Mouse (Mus musculus): ENCODE measurements around the gene Ostm1. TPM values are rescaled to one million over a fixed set of nuclear protein-coding genes. Genes with fewer than 3 reads are reported as not detected.

Ostm1 gene
- polyA plus RNA-seq, 1 experiment from 2014 or later, result 13.5 TPM

DNA sequence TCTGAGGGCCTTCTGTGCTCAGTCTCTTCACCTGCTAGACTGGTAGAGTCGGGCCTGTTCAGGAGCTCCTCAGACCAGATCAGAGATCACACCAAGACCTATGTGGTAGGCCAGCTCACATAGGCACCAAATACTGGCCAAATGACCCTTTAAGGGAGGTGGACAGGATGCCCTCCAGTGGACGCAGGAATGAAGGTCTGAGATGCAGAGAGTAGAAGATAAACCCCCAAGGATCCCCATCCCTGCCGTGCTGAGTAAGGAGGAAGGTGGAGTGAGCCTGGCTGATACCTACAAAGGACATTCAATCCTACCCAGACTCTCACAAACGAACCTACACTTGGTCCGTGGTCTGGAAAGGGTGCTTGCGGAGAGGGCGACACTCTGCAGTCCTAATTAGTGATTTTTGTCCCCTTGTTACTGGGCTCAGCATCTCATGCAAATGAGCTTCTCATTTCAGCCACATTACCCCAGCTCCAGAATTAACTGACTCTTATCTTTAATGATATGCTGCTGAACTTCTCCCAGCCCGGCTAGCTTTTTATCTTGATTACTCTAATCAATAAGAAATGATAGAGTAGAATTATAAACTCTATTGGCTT, 50.6 kb downstream of the Ostm1 start:
- DNase-seq (ENCODE audit: low spot score) (no peak), ATAC-seq (ENCODE audit: low FRiP score, low TSS enrichment) (no peak)
- 6% methylated on average over 8 of the region's 8 CpGs for WGBS
- Histone ChIP-seq H3K9me3 (ENCODE audit: control insufficient read depth, low read length) (no peaks in the 10 kb centered on the region), H3K4me2 (replicated peaks; ENCODE audit: low read depth) (0 out of 2 replicates have a peak overlapping the region, but pooled peaks have one; percentile 66), H3K4me3 (ENCODE audit: low read depth, low read length) (peak overlapping the region; percentile 44; the same call in 1 of the 2 replicates), H3K27ac (replicated peaks) (no peak overlapping the region), H3K4me1 (replicated peaks; ENCODE audit: control insufficient read depth, insufficient read depth) (0 out of 2 replicates have a peak, but pooled peaks cover 5% of the 10 kb centered on the region), H3K9ac (ENCODE audit: low read length) (no peak overlapping the region), H3K36me3 (ENCODE audit: control insufficient read depth, insufficient read depth, low read length) (no peaks in the 10 kb centered on the region), H3K27me3 (ENCODE audit: control insufficient read depth, insufficient read depth, low read length) (peaks cover 15% of the 10 kb centered on the region; the same call in 1 of the 2 replicates)
- TF ChIP-seq EP300 (optimal IDR thresholded peaks at IDR 0.05), result no peak
- peak; percentile 30 for TF ChIP-seq CTCF (IDR thresholded peaks at IDR 0.05; ENCODE audit: low read depth)

GRCm38 (mm10) chr10:42635046-42635445, 51.4 kb downstream of the Ostm1 start:
- no peak for DNase-seq (ENCODE audit: low spot score)
- no peak overlapping the region for H3K27ac ChIP-seq (replicated peaks)
- H3K9ac ChIP-seq (ENCODE audit: low read length), result no peak overlapping the region
- H3K4me3 ChIP-seq (ENCODE audit: low read depth, low read length), result no peak overlapping the region
- H3K4me1 ChIP-seq (replicated peaks; ENCODE audit: control insufficient read depth, insufficient read depth), result 0 out of 2 replicates have a peak, but pooled peaks cover 5% of the 10 kb centered on the region
- TF ChIP-seq CTCF (IDR thresholded peaks at IDR 0.05; ENCODE audit: low read depth) (no peak), EP300 (optimal IDR thresholded peaks at IDR 0.05) (no peak)
- no peak for ATAC-seq (ENCODE audit: low FRiP score, low TSS enrichment)
- no peaks in the 10 kb centered on the region for H3K9me3 ChIP-seq (ENCODE audit: control insufficient read depth, low read length)
- WGBS, result 2% methylated on average over 11 of the region's 11 CpGs
- no peak overlapping the region for H3K4me2 ChIP-seq (replicated peaks; ENCODE audit: low read depth)
- H3K27me3 ChIP-seq (ENCODE audit: control insufficient read depth, insufficient read depth, low read length), result peaks cover 10% of the 10 kb centered on the region; the same call in 1 of the 2 replicates
- no peaks in the 10 kb centered on the region for H3K36me3 ChIP-seq (ENCODE audit: control insufficient read depth, insufficient read depth, low read length)

DNA sequence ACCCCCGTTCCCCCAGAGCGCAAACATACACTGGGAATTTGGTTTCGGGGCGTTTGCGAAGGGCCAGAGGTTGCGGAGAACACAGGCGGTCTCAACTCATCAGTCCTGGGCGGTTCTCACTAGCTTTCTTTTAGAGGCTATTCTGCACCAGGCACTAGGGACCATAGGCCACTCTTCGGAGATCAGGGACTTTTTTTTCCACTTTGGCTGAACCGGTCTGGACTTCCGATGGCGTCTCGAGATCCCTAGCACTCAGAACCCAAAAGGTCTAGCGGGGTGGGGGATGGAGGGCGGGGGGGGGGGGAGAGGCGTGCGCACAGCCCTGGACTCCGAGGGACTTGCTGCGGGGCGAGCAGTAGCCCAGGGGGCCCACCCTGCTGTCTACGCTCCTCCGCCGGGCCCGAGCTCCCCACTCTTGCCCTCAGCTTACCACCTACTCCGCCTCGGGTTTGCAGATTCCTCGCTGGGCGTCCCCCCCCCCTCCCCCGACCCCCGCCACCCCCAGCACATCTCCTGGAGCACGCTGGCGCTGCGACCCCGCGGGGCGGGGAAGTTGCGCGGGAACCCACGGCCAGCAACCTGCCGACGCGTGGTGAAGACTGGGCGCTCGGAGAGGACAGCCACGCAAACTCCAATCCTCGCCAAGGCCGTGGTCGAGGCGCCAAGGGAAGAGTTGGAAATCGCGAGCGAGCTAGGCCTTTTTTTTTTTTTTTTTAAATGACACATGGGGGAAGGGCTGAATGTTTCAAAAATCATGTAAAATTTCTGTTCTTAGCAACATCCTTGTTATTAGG, 52.1 kb downstream of the Ostm1 start:
- H3K9ac ChIP-seq (ENCODE audit: low read length), result no peak overlapping the region
- peaks cover 7% of the 10 kb centered on the region; the same call in 1 of the 2 replicates for H3K27me3 ChIP-seq (ENCODE audit: control insufficient read depth, insufficient read depth, low read length)
- TF ChIP-seq EP300 (optimal IDR thresholded peaks at IDR 0.05) (no peak), CTCF (IDR thresholded peaks at IDR 0.05; ENCODE audit: low read depth) (no peak)
- DNase-seq (ENCODE audit: low spot score) (no peak), ATAC-seq (ENCODE audit: low FRiP score, low TSS enrichment) (no peak)
- peak overlapping the region; percentile 29 for H3K4me2 ChIP-seq (replicated peaks; ENCODE audit: low read depth)
- 1% methylated on average over 45 of the region's 52 CpGs for WGBS
- no peaks in the 10 kb centered on the region for H3K36me3 ChIP-seq (ENCODE audit: control insufficient read depth, insufficient read depth, low read length)
- peak overlapping the region; percentile 20; the same call in 1 of the 2 replicates for H3K4me3 ChIP-seq (ENCODE audit: low read depth, low read length)
- 0 out of 2 replicates have a peak, but pooled peaks cover 5% of the 10 kb centered on the region for H3K4me1 ChIP-seq (replicated peaks; ENCODE audit: control insufficient read depth, insufficient read depth)
- no peak overlapping the region for H3K27ac ChIP-seq (replicated peaks)
- no peaks in the 10 kb centered on the region for H3K9me3 ChIP-seq (ENCODE audit: control insufficient read depth, low read length)

GRCm38 (mm10) chr10:42636360-42637182, 52.9 kb downstream of the Ostm1 start:
- H3K4me3 ChIP-seq (ENCODE audit: low read depth, low read length), result 0 out of 2 replicates have a peak overlapping the region, but pooled peaks have one; percentile 14
- H3K9ac ChIP-seq (ENCODE audit: low read length), result no peak overlapping the region
- WGBS, result 7% methylated on average over 27 of the region's 27 CpGs
- DNase-seq (ENCODE audit: low spot score) (no peak), ATAC-seq (ENCODE audit: low FRiP score, low TSS enrichment) (no peak)
- H3K36me3 ChIP-seq (ENCODE audit: control insufficient read depth, insufficient read depth, low read length), result no peaks in the 10 kb centered on the region
- H3K27ac ChIP-seq (replicated peaks), result no peak overlapping the region
- peak overlapping the region; percentile 26; the same call in 1 of the 2 replicates for H3K4me2 ChIP-seq (replicated peaks; ENCODE audit: low read depth)
- no peak for TF ChIP-seq CTCF (IDR thresholded peaks at IDR 0.05; ENCODE audit: low read depth)
- no peak for TF ChIP-seq EP300 (optimal IDR thresholded peaks at IDR 0.05)
- H3K27me3 ChIP-seq (ENCODE audit: control insufficient read depth, insufficient read depth, low read length), result peaks cover 2% of the 10 kb centered on the region; the same call in 1 of the 2 replicates
- H3K4me1 ChIP-seq (replicated peaks; ENCODE audit: control insufficient read depth, insufficient read depth), result 0 out of 2 replicates have a peak, but pooled peaks cover 5% of the 10 kb centered on the region
- H3K9me3 ChIP-seq (ENCODE audit: control insufficient read depth, low read length), result no peaks in the 10 kb centered on the region

DNA sequence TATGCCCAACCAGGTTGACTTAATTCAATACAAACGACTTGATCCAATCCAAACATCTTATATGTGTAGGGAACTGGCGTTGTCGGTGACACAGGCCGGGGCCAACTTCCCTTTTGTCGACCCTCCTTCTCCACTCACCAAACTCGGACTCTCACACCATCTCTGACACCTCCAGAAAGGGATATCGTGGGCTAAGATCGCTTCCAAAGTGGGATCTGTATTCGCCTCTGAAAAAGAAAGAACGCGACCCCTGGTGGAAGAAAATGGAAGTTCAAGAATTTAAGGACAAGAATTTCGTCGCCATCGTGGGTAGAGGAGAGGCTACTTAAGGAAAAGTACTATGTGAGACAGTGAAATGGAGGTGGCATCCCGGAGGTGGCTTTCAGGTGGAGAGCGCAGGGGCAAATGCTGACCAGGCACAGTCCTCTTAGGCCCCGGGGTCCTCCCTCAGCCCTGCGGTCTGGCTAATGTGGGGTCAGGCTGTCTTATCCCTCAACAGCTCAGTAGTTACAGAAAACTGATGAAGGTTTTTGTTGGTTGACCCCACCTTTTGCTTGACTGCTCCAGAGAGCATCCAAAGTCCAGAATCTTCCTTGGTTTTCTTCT, 53.7 kb downstream of the Ostm1 start:
- 0 out of 2 replicates have a peak, but pooled peaks cover 2% of the 10 kb centered on the region for H3K27me3 ChIP-seq (ENCODE audit: control insufficient read depth, insufficient read depth, low read length)
- H3K27ac ChIP-seq (replicated peaks), result no peak overlapping the region
- 0 out of 2 replicates have a peak, but pooled peaks cover 3% of the 10 kb centered on the region for H3K4me1 ChIP-seq (replicated peaks; ENCODE audit: control insufficient read depth, insufficient read depth)
- no peaks in the 10 kb centered on the region for H3K36me3 ChIP-seq (ENCODE audit: control insufficient read depth, insufficient read depth, low read length)
- ATAC-seq (ENCODE audit: low FRiP score, low TSS enrichment) (peak; percentile 38; the same call in 1 of the 2 replicates), DNase-seq (ENCODE audit: low spot score) (peak; percentile 53)
- peak; percentile 87 for TF ChIP-seq CTCF (IDR thresholded peaks at IDR 0.05; ENCODE audit: low read depth)
- TF ChIP-seq EP300 (optimal IDR thresholded peaks at IDR 0.05), result no peak
- 0 out of 2 replicates have a peak overlapping the region, but pooled peaks have one; percentile 14 for H3K4me3 ChIP-seq (ENCODE audit: low read depth, low read length)
- WGBS, result 5% methylated on average over 18 of the region's 18 CpGs
- H3K9me3 ChIP-seq (ENCODE audit: control insufficient read depth, low read length), result no peaks in the 10 kb centered on the region
- no peak overlapping the region for H3K9ac ChIP-seq (ENCODE audit: low read length)
- H3K4me2 ChIP-seq (replicated peaks; ENCODE audit: low read depth), result no peak overlapping the region
